Mouse (Mus musculus) gastrocnemius, postnatal 36 days (tissue): ENCODE data around the gene Fbxw27. TPM values are rescaled to one million over a fixed set of nuclear protein-coding genes. Genes with fewer than 3 reads are reported as not detected.
"Not testable (repeated sequence)": the region's sequence is repeated elsewhere in the genome, so short reads cannot be mapped to it uniquely, and the experiment has no call there.

Source experiments
- DNase-seq, 2 experiments: peaks; one replicate each; pipeline ENCODE4 v3.0.0; 2022
- intact Hi-C: fragments of 180-260 bp; cut with DNase I; formaldehyde crosslinking; loops from one replicate; pipeline ENCODE4 v1.15.1; 2025
- long read RNA-seq, 2 experiments: library from polyadenylated mRNA; stranded (forward); transcript quantifications; one replicate each; pipeline ENCODE4 v2.0.0; 2021
- total RNA-seq, 2 experiments: library from RNA; stranded (reverse); gene quantifications; 2 replicates each; pipeline ENCODE4 v1.2.3; 2021

The Fbxw27 gene
- not detected for total RNA-seq
- long read RNA-seq, experiment 1, result 0 reads
- long read RNA-seq, experiment 2, result 0 reads

DNA sequence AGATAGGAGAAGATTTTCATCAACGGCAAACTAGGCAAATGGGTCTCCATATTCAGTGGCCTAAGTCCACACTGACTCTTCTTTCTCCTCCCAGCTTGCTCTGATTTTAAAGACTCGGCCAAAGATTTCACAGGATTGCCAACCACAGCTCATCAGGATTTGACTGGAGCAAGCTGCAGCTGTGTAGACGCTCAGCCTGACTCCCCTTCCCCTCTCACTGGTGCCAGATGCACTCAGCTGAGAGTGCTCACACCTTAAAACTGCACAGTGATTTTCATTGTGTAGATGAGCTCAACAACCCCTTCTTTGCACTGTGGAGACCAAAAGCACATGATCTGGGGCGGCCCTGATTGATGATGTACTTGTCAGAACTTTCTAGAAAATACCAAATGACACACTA is at the start of gene Fbxw27:
Fbxw27 (minus strand) TSS at position 101 of the 400 bp plus-strand sequence.
- intact Hi-C loops, result not testable (repeated sequence)

DNA sequence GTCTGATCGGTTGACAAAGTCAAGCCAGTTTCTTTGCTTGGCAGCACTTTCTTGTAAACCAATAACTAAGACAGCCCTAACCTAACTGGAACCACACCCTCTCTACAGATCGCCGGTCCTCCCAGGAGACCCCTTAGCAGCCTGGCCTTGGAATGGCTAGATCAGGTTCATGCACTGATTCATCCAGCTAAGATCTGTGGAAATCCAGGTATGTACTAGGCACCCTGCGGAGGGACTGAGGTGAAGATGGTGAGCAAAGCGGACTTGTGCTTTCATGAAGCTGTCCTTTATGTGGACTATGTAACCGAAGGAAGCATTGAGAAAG is 42.6 kb upstream of the Fbxw27 start:
- DNase-seq, result no peak
- intact Hi-C loops, result no loop called here

More for the DNA sequence above, at the start of gene Fbxw27:
- not testable (repeated sequence) for DNase-seq

DNA sequence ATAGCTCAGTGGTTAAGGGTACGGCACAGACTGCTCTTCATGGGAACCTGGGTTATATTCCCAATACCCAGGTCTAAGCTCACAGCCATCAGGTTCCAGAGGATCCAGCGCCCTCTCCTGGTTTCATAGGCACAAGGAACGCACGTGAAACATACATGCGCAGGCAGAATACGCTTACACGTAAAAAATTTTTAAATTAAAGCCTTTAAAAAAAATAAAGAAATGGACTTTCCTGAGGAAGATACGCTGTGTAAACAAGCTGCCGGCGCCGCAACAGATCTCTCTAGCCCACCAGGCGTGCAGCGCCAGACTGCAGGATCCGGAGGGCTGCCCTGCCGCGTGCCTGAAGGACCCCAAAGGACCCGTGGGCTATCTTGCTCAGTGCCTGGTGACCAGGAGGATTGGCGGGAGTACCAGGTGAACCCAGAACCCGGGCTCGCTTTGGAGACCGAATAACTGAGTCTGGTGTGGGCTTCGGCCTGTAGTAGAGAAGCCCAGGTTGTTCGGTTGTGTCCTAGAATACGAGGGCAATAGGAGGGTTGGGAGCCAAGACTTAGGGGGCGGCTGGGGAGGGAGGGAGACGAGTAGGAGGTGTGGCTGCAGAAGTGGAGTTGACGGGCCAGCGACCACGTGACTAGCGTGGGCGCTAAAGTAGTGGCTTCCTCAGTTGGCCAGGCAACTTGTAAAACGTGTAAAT is 42.1 kb upstream of the Fbxw27 start, which contains the start of gene Nme6:
Nme6 (plus strand) TSS at position 359 of the 697 bp plus-strand sequence.
- intact Hi-C loops, result no loop called here
- DNase-seq, result peak; percentile 76 to 84

DNA sequence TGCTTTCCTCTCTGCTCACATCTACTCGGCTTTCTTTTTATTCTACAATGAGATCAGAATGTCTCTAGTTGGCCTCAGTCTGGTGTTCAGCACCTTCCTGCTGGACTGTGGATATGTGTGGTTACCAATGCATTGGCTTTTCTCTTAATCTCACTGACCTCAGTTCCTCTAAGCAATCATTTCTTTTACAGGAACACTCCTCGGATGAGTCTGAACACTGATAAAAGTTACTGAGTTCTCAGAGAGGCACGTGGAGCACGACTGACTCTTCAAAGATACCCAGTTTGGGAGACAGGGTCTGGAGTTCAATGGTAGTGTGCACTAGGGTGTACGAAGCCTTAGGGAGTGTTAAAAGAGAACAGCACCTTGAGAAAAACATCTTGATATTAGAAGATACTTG is 35.7 kb upstream of the Fbxw27 start:
- no peak for DNase-seq
- intact Hi-C loops, result no loop called here

DNA sequence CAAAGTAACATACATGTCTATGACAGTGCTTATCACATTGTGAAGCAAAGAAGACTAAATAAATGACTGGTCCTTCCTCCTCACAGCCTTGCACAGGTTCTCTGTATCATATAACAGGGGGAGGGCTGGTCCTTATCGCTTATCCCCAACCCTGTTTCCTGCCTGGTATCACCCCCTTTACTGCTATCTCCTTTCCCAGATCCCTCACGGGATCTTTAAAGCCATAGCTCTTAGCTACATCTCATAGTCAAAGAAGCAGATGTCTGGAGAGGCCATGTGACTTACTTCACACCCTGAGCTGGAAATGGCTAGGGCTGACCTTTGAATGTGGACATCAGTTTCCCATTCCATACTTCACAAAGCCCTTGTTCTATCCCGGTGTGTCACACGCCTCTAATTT is 35.3 kb upstream of the Fbxw27 start:
- intact Hi-C loops, result no loop called here
- DNase-seq, result no peak

DNA sequence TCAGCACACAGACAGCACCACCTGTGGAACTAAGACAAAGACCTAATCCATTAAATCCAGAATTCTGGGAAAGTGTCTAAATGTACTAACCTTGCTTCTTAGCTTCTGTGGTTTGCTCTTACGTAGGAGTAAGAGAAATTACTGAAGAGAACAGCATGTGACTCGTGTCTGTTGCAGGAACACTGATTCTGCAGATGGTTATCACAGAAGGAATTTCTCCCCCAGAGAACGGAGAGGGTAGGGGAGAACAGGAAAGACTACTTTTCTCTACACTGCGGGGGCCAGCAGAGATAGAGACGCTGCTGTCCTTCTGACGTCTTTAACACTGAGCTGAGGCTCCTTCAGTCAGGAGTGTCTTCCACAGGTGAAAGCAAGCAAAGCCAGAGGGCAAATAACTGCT is 25.9 kb upstream of the Fbxw27 start:
- no peak for DNase-seq
- intact Hi-C loops, result no loop called here

DNA sequence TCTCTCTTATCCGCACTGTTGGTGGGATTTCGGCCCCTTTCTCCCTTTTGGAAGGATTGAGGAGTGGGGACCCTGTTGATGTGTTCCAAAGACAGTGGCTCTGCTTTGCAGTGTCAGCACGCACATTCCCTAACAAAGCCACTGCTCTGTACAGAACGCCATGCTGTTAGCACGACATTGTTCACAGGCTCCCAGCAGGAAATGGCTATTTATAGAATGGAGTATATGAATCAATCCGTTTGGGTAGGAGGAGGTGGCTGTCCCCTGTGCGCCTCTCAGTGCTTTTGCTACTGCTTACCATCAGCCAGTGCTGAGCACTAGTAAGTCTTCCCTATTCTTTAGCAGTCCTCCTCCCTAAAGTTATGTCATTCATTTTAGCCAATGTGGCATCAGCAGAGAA is 23.0 kb upstream of the Fbxw27 start:
- intact Hi-C loops, result no loop called here
- DNase-seq, result no peak

DNA sequence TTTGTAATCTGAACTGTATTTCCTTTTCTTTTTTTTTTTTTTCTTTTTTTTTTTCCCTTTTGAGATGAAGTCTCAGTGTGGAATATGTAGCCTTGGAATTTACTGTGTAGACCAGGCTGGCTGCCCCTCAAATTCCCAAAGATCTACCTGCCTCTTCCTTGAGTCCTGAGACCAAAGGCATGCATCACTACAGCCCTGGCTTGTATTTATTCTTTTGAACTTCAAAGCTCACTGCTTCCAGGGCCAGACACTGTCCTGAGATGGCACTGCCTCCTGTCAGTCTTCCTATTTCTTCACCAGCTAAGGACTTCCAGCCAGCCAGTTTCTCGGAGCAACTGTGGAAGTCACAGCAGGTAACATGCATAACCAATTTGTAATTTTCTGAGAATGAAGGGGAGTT is 21.5 kb upstream of the Fbxw27 start, which contains the start of gene Spink8:
Spink8 (plus strand) TSS at position 301 of the 400 bp plus-strand sequence.
- DNase-seq, result no peak
- intact Hi-C loops, result no loop called here

DNA sequence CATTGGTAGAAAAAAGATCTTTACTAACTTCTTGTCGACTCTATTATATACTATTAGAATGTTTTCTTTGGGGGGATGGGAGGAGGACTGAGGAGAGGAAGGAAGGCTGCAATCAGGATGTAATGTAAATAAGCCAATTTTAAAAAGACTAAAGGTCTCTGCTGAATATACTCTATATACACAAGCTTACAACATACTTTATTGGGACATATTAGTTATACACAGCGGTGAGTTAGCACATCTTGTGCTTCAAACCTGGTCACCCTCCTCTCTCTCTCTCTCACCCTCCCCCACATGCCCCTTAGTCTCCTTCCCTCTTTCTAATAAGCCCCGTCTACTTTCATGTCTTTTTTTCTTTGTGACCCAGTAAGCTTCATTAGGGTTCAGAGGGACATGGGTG is 17.4 kb upstream of the Fbxw27 start:
- intact Hi-C loops, result no loop called here
- DNase-seq, result no peak

DNA sequence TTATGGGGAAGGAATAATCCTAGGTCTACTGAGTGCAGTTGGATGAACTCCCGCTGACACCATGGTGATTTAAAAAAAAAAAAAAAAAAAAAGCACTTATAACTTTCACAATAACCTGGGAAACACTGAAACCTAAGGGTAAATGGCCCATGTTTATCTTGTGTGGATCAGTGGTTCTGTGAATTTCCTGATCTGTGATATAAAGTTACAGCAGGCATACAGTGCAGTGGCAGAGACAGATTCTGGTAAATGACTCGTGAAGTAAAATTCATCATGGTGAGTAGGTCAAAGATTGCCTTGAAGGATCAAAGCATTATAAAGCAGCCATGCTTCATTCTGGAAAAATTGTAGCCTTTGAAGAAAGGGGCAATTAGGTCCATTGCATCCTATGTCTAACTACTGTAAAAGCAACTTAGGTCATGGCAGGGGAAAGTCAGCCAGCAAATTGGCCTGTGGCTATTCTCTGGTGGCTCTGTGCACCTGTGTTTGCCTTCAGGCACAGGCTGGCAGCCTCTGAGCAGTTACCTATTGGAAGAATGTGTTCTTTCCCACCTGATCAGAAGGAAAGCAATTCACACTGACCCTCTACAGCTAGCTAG is 16.3 kb upstream of the Fbxw27 start:
- intact Hi-C loops, result no loop called here
- no peak for DNase-seq

DNA sequence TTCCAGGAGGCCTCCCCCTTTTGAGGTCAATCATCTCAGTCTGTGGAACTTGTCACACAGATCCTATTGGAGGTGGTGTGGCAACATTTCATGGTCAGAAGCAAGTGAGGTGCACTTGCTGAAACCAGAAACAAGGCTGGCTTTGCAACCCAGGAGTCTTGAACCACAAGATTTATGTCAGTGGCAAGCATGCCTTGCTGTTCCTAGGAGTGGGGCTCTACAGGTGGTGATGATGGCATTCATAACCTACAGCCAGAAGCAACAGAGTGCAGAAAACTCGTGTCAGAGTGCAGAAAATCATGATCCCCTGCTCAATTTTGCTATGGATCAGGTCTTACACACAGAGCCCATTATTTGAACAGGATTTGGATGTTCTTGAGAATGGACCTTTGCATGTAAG is 15.8 kb upstream of the Fbxw27 start:
- intact Hi-C loops, result no loop called here
- no peak for DNase-seq

DNA sequence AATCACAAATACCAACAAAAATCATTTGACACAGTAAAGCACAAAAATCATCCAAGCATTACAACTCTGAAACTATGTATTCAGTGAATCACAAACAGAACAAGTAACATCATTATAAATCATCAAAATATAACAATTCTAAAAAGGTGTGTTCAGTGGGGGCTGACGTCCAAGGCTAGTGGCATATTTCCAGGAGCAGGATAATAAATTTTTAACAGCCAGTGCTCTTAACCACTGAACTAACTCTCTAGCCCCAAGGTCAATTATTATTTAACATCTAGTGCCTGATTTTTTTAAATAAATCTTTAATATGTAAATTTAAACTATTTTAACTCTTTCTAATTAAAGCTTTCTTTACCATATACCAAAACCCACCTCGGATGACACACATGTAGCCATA is 15.1 kb upstream of the Fbxw27 start:
- intact Hi-C loops, DNase-seq: not testable (repeated sequence)

DNA sequence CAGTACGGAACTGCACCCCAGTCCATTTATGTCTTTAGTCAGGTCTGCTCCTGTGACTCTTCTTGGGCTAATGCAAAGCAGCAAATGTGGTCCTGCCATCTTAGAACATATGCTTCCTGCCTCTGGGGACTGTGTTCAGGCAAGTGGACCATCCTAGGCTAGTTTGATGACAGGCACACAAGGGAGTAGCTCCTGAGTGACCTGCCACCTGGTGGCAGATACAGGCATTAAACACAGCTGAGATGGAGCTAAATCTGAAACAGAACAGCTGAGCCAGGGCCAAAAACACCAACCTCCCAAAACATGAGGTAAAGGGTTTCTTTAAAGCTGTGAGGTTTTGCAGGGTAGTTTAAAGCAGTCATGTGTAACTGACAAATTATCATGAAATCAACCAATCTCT is 7.6 kb upstream of the Fbxw27 start:
- DNase-seq, result no peak
- intact Hi-C loops, result no loop called here

DNA sequence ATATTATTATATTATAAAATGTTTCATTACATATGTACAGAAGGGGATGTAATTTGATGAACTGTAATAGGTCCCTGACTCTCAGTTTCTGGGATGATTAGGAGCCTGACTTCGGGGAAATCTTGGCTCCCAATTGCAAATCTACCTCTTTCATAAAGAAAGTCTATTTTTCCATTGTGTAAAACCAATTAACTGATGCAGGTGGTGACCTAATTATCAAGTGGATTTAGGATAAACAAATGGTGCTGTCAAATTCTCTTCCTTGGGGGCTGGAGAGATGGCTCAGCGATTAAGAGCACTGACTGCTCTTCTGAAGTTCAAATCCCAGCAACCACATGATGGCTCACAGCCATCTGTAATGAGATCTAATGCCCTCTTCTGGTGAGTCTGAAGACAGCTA is 5.3 kb upstream of the Fbxw27 start:
- no peak for DNase-seq
- intact Hi-C loops, result no loop called here

DNA sequence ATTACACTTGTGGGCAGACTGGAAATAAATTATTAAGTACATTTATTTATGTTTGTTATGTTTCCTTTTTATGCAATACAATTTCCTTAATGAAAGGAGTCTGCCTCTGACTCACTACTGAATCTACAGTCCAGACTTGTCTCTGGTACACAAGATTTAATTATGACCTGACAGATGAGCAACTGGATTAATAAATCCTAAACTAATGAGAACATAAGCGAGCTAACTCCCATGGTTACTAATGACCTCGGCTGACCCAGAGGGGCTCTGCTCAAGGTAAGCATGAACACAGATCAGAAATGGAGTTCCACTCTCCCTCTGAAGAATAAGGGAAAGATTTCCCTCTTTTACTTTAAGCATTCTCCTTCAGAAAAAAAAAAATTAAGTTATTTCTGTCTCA is 4.8 kb upstream of the Fbxw27 start:
- intact Hi-C loops, result no loop called here
- DNase-seq, result no peak

DNA sequence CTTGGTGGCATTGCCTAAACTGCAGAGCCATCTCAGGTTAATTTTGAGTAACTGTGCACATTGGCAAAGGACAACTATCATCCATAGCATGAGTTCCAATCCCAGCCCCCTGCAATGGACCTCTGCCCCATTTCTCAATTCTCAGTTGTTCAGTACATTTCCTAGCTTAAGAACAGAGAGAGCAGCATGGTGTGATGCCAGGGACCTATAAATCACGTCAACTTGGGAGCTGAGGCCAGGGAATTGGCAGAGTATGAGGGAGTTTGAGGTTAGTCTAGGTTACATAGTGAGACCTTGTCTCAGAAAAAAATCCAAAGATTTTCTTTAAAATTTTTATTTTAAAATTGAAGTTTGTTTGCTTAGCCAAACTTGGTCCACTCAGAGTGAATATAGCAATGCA is 23.6 kb downstream of the Fbxw27 start:
- intact Hi-C loops, DNase-seq: not testable (repeated sequence)

DNA sequence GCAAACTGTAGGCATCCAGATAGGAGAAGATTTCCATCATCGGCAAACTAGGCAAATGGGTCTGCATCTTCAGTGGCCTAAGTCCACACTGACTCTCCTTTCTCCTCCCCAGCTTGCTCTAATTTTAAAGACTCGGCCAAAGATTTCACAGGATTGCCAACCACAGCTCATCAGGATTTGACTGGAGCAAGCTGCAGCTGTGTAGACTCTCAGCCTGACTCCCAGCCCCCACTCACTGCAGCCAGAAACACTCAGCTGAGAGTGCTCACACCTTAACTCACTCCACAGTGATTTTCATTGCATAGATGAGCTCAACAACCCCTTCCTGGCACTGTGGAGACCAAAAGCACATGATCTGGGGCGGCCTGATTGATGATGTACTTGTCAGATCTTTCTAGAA is 44.5 kb downstream of the Fbxw27 start, which contains the start of gene Fbxw26:
Fbxw26 (minus strand) TSS at position 101 of the 400 bp plus-strand sequence.
- intact Hi-C loops, DNase-seq: not testable (repeated sequence)

Other genes starting within 250 kb of the Fbxw27 start
- not detected for gene Fbxw15, start 222.4 kb downstream of the Fbxw27 start, total RNA-seq
- not detected for gene Fbxw24, start 164.6 kb downstream of the Fbxw27 start, total RNA-seq
- not detected for gene Fbxw25, start 126.0 kb downstream of the Fbxw27 start, total RNA-seq
- not detected for gene Fbxw18, start 88.0 kb downstream of the Fbxw27 start, total RNA-seq
- gene Fbxw26, start 44.6 kb downstream of the Fbxw27 start, total RNA-seq, result not detected
- gene Spink8, start 21.6 kb upstream of the Fbxw27 start, total RNA-seq, result not detected
- gene Nme6, start 42.1 kb upstream of the Fbxw27 start, total RNA-seq, result 10 to 100 TPM; 25.2 to 29.4 TPM
- gene Camp, start 58.9 kb upstream of the Fbxw27 start, total RNA-seq, result not detected
- gene Cdc25a, start 84.9 kb upstream of the Fbxw27 start, total RNA-seq, result 1 to 10 TPM; 3.4 to 4.2 TPM
- gene Map4, start 140.8 kb upstream of the Fbxw27 start, total RNA-seq, result 100 to 1,000 TPM; 418 to 437 TPM